Mouse (Mus musculus) liver, embryonic 12.5 days (tissue): ENCODE results near the gene Flrt2. TPM values are rescaled to one million over a fixed set of nuclear protein-coding genes. Genes with fewer than 3 reads are reported as not detected.

ENCODE experiments used
- ATAC-seq: fragments of 200-750 bp; cut with Nextera tagmentation; 2 replicates; pipeline ENCODE4 v1.8.0; 2017; ENCODE audit warnings: moderate number of reproducible peaks, mild to moderate bottlenecking, moderate library complexity
- H3K27ac ChIP-seq: fragments of 300-500 bp; sonication (generic); 2 replicates; pipeline ENCODE4 v1.5.1; 2016; ENCODE audit warnings: mild to moderate bottlenecking
- H3K27me3 ChIP-seq: fragments of 300-500 bp; sonication (generic); replicated peaks from 2 replicates; pipeline ENCODE4 v1.6.1; 2016; ENCODE audit warnings: mild to moderate bottlenecking, moderate library complexity
- H3K36me3 ChIP-seq: fragments of 300-500 bp; sonication (generic); 2 replicates; pipeline ENCODE4 v1.6.1; 2016; ENCODE audit warnings: mild to moderate bottlenecking, moderate library complexity
- H3K4me1 ChIP-seq: fragments of 300-500 bp; sonication (generic); 2 replicates; pipeline ENCODE4 v1.6.1; 2016
- H3K4me2 ChIP-seq: fragments of 300-500 bp; sonication (generic); 2 replicates; pipeline ENCODE4 v1.6.1; 2016; ENCODE audit warnings: mild to moderate bottlenecking, moderate library complexity
- H3K4me3 ChIP-seq: fragments of 300-500 bp; sonication (generic); 2 replicates; pipeline ENCODE4 v1.5.1; 2016; ENCODE audit warnings: mild to moderate bottlenecking, moderate library complexity
- H3K9ac ChIP-seq: fragments of 300-500 bp; sonication (generic); 2 replicates; pipeline ENCODE4 v1.6.1; 2016; ENCODE audit warnings: mild to moderate bottlenecking, moderate library complexity
- H3K9me3 ChIP-seq: fragments of 300-500 bp; sonication (generic); replicated peaks from 2 replicates; pipeline ENCODE4 v1.6.1; 2016; ENCODE audit warnings: mild to moderate bottlenecking, moderate library complexity
- WGBS: fragments of 180-500 bp; shearing (Covaris S2); methylation state at CpG from one replicate; pipeline ENCODE4 v1.1.7; 2016; ENCODE audit not compliant: insufficient replicate concordance; 5-methylcytosine and 5-hydroxymethylcytosine counted together
- polyA plus RNA-seq: library from polyadenylated mRNA; unstranded; fragments of >200 nt; fragmentation: Nextera tagmentation; extraction: Ambion mirVana; gene quantifications from 2 replicates; pipeline ENCODE4 v1.2.1, GENCODE M21; 2016

The Flrt2 gene
- polyA plus RNA-seq, 1 experiment from 2014 or later, result 2.9 TPM

DNA sequence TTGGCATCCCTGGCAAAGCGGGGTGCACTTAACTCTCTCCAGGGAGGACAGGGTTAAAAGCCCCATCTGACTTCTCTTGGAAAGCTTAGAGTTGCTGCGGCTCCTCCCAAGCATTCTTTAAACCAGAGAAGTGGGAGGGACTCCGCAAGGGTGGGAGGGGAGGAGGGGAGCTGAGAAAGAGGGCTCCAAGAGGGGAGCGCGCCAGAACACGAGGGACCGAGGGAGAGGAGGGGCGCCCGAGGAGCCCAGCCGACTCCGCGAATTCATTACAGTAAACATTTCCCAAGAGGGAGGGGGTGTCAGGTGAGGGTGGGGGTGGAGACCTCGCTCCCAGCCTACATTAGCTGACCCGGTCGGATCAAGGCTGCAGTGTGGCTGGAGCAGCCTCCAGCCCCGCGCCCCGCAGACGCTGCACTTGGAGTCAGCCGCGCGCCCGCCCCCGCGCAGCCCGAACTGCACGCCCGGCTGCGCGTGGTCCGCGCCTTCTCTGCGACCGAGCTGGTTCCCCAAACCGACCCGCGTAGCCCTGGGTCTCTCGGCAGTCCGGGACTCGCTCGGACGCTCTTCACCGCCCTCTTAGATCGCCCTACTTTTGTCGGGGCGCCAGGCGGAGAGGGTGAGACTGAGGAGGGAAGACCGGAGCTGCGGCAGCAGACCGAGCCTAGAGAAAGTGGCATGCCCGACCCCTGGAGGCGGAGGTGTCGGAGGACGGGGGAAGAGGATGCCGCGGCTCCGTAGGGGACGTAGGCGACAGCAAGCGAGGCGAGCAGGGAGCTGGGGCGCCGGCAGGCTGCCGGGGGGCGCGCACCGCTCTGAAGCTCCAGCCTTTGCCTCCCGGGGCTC is 3.2 kb downstream of the Flrt2 start:
- no peaks in the 10 kb centered on the region for H3K36me3 ChIP-seq
- no peak overlapping the region for H3K27ac ChIP-seq
- H3K4me3 ChIP-seq, result peak overlapping the region; percentile 55
- H3K4me1 ChIP-seq, result no peaks in the 10 kb centered on the region
- H3K27me3 ChIP-seq, result peaks cover 77% of the 10 kb centered on the region
- H3K9me3 ChIP-seq, result no peaks in the 10 kb centered on the region
- WGBS, result under 1% methylated on average over 63 of the region's 68 CpGs
- peak overlapping the region; percentile 68 for H3K4me2 ChIP-seq
- peak; percentile 67 for ATAC-seq
- H3K9ac ChIP-seq, result peak overlapping the region; percentile 27; the same call in 1 of the 2 replicates

DNA sequence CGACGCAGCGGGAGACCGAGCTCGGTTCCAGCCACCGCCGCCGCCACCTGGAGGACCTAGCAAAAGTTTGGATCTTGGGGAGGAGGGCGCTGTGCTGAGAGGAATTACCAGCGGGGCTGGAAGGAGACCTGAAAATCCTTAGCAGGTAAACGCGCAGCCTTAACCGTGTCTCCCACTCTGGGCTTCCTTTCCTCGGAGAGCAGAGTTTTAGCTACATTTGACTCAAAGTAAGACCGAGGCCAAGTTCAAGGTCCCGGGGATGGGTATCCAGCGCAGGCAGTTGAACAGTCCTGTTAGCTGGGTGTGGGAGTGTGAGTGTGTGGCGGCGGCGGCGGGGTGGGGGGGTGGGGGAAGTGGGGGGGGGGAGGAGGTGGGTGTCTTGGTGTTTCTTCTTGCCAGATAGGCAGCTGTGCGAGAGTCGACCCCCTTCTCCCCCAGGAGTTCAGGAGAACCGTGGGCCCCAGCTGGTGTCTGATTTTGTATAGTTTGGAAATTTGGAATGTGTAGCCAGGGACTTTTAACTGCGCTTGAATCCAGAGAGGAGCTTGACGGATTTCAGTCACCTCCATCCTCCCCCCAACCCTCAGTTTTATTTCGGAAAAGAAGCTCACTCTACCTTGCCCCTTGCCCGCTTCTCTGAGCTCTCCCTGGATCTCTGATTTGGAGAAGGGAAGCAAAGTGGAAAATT is 4.0 kb downstream of the Flrt2 start:
- no peaks in the 10 kb centered on the region for H3K9me3 ChIP-seq
- H3K27ac ChIP-seq, result no peak overlapping the region
- H3K36me3 ChIP-seq, result no peaks in the 10 kb centered on the region
- H3K27me3 ChIP-seq, result peaks cover 74% of the 10 kb centered on the region
- H3K4me3 ChIP-seq, result peak overlapping the region; percentile 55
- H3K4me2 ChIP-seq, result peak overlapping the region; percentile 68
- 2% methylated on average over 28 of the region's 28 CpGs for WGBS
- no peak overlapping the region; the same call in 1 of the 2 replicates for H3K9ac ChIP-seq
- no peaks in the 10 kb centered on the region for H3K4me1 ChIP-seq
- ATAC-seq, result no peak

DNA sequence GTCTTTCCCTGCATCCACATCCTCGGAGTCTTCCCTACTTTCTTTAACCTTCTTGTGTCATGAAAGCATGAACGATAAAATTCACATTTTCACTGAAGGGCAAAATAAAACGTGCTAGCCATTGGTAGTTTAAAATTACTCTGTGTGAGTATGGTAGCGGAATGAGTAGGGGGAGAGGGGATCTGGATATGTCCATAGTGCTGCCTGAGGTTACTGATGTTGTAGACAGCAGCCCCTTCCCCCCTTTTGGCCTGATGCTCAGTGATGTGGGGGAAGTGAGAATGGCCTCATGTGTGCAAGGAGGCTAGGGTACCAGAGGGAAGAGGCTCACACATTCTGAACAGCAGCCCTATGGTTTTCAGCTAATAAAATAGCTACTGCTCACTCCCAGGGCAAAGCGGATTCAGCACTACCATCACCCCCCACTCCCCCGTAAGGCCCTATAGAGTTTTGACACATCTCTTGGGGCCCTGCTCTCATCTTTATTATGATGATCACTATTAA is 4.5 kb downstream of the Flrt2 start:
- Histone ChIP-seq H3K27ac (no peak overlapping the region), H3K27me3 (peaks cover 68% of the 10 kb centered on the region), H3K4me2 (peak overlapping the region; percentile 68), H3K4me1 (no peaks in the 10 kb centered on the region), H3K9me3 (no peaks in the 10 kb centered on the region), H3K4me3 (peak overlapping the region; percentile 55), H3K36me3 (no peaks in the 10 kb centered on the region), H3K9ac (no peak overlapping the region)
- 9% methylated on average over 6 of the region's 6 CpGs for WGBS
- no peak for ATAC-seq

DNA sequence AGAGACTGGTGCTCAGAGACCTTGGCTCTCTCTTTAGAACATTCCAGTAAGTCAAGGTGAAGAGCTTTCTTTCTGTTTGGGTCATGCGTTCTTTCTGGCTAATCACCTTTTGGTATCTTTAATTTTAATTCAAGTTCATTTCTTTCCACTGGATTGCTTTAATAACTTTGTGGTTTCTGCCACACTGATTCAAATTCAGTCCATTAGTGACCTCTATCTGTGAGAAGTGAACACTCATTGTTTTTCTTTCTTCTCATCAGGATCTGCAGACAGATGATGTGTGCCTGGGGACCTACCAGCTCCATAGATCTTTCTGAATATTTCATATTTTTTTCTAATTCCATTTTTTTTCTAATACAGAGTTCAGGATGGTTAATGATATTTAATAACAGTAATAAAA is 6.5 kb downstream of the Flrt2 start:
- Histone ChIP-seq H3K9me3 (no peaks in the 10 kb centered on the region), H3K4me3 (no peak overlapping the region), H3K27me3 (peaks cover 48% of the 10 kb centered on the region), H3K4me2 (no peak overlapping the region), H3K4me1 (no peaks in the 10 kb centered on the region), H3K36me3 (no peaks in the 10 kb centered on the region), H3K27ac (no peak overlapping the region), H3K9ac (no peak overlapping the region)
- no peak for ATAC-seq
- 70% methylated on average over 1 of the region's 1 CpGs for WGBS

DNA sequence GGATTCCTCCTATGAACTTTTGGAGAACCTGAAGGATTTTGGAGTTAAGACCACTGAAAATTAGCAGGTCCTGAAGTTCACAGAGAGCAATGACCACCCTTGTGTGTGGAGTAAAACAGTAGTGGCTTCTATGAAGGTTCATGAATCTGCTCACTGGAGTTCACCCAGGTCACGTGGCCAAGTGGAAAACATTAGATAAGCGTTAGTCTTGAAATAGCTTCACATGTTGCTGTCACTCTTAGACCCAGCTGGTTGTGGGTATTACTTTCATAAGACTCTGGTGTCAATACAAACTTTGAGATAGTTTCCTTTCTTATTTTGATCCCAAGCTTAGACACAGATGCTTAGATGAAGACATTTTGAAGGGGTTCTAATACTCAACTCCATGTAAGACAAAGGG is 8.7 kb downstream of the Flrt2 start:
- Histone ChIP-seq H3K9me3 (no peaks in the 10 kb centered on the region), H3K9ac (no peak overlapping the region), H3K4me3 (no peak overlapping the region), H3K27ac (no peak overlapping the region), H3K27me3 (peaks cover 26% of the 10 kb centered on the region), H3K36me3 (no peaks in the 10 kb centered on the region), H3K4me2 (no peak overlapping the region), H3K4me1 (no peaks in the 10 kb centered on the region)
- ATAC-seq, result no peak
- WGBS, result 31% methylated on average over 2 of the region's 2 CpGs

DNA sequence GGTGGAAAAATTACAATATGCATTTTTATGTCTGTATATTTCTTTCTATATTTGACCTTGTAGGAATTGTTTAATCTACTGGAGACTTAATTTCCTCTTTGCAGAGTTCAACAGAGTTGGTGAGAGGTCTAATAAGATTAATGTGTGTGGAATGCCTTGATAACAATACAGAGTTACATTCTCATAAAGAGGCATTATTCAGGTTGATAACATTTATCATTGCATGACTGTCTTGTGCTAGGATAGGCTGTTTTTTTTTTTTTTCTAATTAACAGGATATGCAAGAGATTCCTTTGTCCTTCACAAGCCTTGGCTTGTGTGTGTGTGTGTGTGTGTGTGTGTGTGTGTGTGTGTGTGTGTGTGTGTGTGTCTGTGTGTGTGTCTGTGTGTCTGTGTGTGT is 9.6 kb downstream of the Flrt2 start:
- Histone ChIP-seq H3K36me3 (no peaks in the 10 kb centered on the region), H3K4me1 (no peaks in the 10 kb centered on the region), H3K4me3 (no peak overlapping the region), H3K4me2 (no peak overlapping the region), H3K9me3 (no peaks in the 10 kb centered on the region), H3K9ac (no peak overlapping the region), H3K27me3 (peaks cover 18% of the 10 kb centered on the region), H3K27ac (no peak overlapping the region)
- no peak for ATAC-seq

DNA sequence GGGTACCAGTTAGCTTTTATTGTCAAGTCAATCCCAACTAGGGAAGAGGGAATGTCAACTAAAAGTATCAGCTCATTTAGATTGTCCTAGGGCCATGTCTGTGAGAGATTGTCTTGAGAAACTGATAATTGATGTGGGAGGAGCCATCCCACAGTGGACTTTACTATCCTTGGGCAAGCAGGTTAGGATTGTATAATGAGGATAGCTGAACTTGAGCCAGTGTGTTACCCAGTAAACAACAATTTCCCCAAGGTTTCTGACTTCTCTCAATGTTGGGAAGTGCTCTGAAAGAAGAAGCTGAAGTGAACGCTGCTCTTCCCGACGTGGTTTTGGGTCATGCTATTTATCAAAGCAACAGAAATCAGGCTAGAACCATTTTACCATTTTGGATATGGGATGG is 13.0 kb downstream of the Flrt2 start:
- Histone ChIP-seq H3K4me1 (no peaks in the 10 kb centered on the region), H3K9ac (no peak overlapping the region), H3K27ac (no peak overlapping the region), H3K36me3 (no peaks in the 10 kb centered on the region), H3K4me2 (no peak overlapping the region), H3K9me3 (no peaks in the 10 kb centered on the region), H3K4me3 (no peak overlapping the region), H3K27me3 (no peaks in the 10 kb centered on the region)
- WGBS, result 63% methylated on average over 3 of the region's 3 CpGs
- no peak for ATAC-seq

DNA sequence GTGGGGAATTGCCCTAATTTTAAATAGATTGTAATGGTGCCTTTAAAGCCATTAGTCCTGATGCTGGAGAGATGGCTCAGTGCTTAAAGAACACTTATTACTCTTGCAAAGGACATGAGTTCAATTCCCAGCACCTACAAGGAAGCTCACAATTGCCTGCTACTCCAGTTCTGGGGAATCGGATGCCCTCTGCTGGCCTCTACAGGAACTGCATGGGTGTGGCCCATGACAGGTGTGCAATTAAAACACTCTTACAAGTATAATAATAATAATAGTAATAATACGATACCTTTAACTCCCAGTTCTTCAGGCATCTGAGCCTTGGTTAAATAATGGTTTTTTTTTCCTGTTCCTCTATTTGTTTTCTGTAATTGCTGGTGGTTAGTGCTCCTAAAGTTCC is 31.2 kb downstream of the Flrt2 start:
- Histone ChIP-seq H3K27ac (no peak overlapping the region), H3K4me3 (no peak overlapping the region), H3K4me2 (no peak overlapping the region), H3K4me1 (no peaks in the 10 kb centered on the region), H3K36me3 (no peaks in the 10 kb centered on the region), H3K9me3 (no peaks in the 10 kb centered on the region), H3K9ac (no peak overlapping the region), H3K27me3 (no peaks in the 10 kb centered on the region)
- no peak for ATAC-seq
- 74% methylated on average over 2 of the region's 2 CpGs for WGBS

DNA sequence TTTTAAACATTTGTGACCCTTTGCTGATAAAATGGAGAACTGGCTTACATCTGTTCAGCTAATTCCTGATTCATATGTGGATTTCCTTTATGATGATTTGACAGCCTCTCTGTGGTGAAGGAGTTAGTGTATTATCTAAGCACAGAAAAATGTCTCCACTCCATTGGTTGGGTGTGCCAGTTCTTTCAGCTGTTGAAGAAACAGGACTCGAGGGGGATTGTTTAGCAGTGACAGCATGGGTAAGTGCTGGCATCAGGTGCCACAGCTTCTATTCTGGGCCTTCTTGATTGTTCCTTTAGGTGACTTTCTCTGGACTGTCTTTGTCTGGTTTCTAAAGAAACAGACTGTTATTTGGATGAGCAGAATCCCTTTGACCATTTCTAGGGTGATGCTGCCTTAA is 42.0 kb downstream of the Flrt2 start:
- WGBS, result 43% methylated on average over 1 of the region's 1 CpGs
- H3K9me3 ChIP-seq, result no peaks in the 10 kb centered on the region
- no peaks in the 10 kb centered on the region for H3K27me3 ChIP-seq
- H3K27ac ChIP-seq, result no peak overlapping the region
- H3K4me2 ChIP-seq, result no peak overlapping the region
- no peak for ATAC-seq
- no peaks in the 10 kb centered on the region for H3K4me1 ChIP-seq
- H3K36me3 ChIP-seq, result no peaks in the 10 kb centered on the region
- H3K9ac ChIP-seq, result no peak overlapping the region
- H3K4me3 ChIP-seq, result no peak overlapping the region

DNA sequence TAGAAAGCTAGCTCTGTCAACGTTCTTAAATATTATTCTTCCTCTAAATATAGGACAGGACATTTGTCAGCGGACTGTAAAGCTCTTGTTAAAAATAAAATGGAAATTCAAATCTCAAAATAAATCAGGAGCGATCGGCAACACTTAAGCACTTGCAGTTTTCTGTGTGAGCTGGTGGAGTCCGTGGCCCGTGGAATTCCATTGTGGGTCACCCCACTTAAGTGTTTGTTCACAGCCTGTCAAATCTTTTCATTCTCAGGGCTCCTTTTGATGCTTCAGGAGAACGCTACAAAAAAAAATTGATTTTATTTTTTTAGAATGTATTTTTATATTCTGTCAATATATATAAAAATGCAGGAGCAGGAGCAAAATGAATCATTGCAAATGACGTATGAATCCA is 45.5 kb downstream of the Flrt2 start:
- no peak for ATAC-seq
- 77% methylated on average over 8 of the region's 8 CpGs for WGBS
- H3K4me1 ChIP-seq, result no peaks in the 10 kb centered on the region
- H3K4me2 ChIP-seq, result no peak overlapping the region
- no peaks in the 10 kb centered on the region for H3K36me3 ChIP-seq
- H3K27me3 ChIP-seq, result no peaks in the 10 kb centered on the region
- H3K9me3 ChIP-seq, result no peaks in the 10 kb centered on the region
- no peak overlapping the region for H3K9ac ChIP-seq
- no peak overlapping the region for H3K4me3 ChIP-seq
- no peak overlapping the region for H3K27ac ChIP-seq

DNA sequence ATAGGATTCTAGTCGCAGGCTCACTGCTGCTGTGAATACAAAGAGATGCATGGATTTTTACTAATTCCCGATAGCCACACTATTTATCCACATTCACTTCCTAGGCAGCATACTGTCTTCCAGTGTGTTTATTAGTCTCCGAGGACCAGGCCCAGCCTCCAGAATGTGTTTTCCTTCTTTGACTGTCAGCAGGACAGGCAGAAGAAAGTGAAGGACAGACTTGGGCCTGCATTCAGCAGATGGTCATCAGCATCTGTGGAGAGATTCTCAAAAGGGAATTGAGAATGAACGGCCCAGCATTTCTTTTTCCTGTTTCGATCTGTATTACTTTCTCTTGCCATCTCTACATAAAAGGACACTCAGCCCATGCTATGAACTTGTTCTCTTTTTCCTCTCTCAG is 46.0 kb downstream of the Flrt2 start:
- no peaks in the 10 kb centered on the region for H3K9me3 ChIP-seq
- ATAC-seq, result no peak
- WGBS, result 77% methylated on average over 5 of the region's 5 CpGs

DNA sequence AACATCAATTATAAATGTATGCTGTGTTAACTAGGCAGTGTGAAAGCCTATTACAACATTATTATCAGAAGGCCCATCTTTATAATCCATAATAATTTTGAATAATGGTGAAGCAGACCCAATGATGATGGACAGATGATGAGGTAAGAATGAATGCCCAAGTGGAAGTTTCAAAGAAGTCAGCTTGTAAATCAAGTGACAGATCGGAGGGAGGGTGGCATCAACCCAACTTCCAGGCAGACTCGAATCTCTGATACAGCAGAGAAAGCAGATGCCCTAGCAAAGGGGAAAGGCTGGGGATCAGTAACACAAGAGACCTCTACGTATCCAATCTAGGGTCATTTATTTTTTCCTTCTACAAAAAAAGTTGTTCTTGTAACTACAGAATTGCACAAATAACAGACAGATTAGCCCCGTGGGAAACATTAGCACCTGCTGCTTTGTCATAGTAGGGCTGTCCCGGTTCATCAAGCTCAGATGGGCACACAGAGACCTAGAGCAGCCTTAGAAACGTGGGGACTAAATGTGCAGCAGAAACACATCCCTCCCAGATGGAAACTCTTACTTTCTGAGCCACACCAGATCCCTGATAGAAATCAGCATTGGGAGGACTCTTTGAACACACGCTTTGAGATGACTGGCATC is 46.6 kb downstream of the Flrt2 start:
- no peaks in the 10 kb centered on the region for H3K36me3 ChIP-seq
- H3K9ac ChIP-seq, result no peak overlapping the region
- no peak overlapping the region for H3K27ac ChIP-seq
- H3K4me1 ChIP-seq, result no peaks in the 10 kb centered on the region
- no peak overlapping the region for H3K4me3 ChIP-seq
- no peak for ATAC-seq
- no peak overlapping the region for H3K4me2 ChIP-seq
- H3K27me3 ChIP-seq, result no peaks in the 10 kb centered on the region
- H3K9me3 ChIP-seq, result no peaks in the 10 kb centered on the region
- 61% methylated on average over 7 of the region's 7 CpGs for WGBS

More for the DNA sequence above, 46.0 kb downstream of the Flrt2 start:
- H3K4me2 ChIP-seq, result no peak overlapping the region
- no peak overlapping the region for H3K4me3 ChIP-seq
- H3K27ac ChIP-seq, result no peak overlapping the region
- H3K27me3 ChIP-seq, result no peaks in the 10 kb centered on the region
- H3K9ac ChIP-seq, result no peak overlapping the region
- H3K4me1 ChIP-seq, result no peaks in the 10 kb centered on the region
- H3K36me3 ChIP-seq, result no peaks in the 10 kb centered on the region
